Mouse (Mus musculus) myocyte (in vitro differentiated cells): Measurements from ENCODE around the gene Flot1. TPM values are rescaled to one million over a fixed set of nuclear protein-coding genes. Genes with fewer than 3 reads are reported as not detected.

Experiments used
- H3K27me3 ChIP-seq: one replicate; pipeline ENCODE4 v1.6.1; 2011; ENCODE audit not compliant: control insufficient read depth, insufficient read depth, insufficient read length
- H3K36me3 ChIP-seq: one replicate; pipeline ENCODE4 v1.6.1; 2011; ENCODE audit not compliant: control insufficient read depth, insufficient read depth
- H3K4me2 ChIP-seq: one replicate; pipeline ENCODE4 v1.6.1; 2011; ENCODE audit warnings: low read depth, control low read depth
- H3K4me3 ChIP-seq: one replicate; pipeline ENCODE4 v1.5.1; 2011; ENCODE audit warnings: mild to moderate bottlenecking, control low read depth, moderate library complexity
- H3K79me2 ChIP-seq: one replicate; pipeline ENCODE4 v1.6.1; 2011; ENCODE audit not compliant: control insufficient read depth, insufficient read depth
- H3ac ChIP-seq: one replicate; pipeline ENCODE4 v1.6.1; 2011; ENCODE audit not compliant: control insufficient read depth, insufficient read length
- CEBPB ChIP-seq: IDR thresholded peaks from 2 replicates; pipeline ENCODE4 v1.6.1; 2011; ENCODE audit warnings: mild to moderate bottlenecking, moderate library complexity; ENCODE audit not compliant: poor library complexity, insufficient read depth, severe bottlenecking
- E2F4 ChIP-seq: IDR thresholded peaks from one replicate; pipeline ENCODE4 v1.6.1; 2011; ENCODE audit warnings: mild to moderate bottlenecking, control low read depth, moderate library complexity; ENCODE audit not compliant: insufficient read depth
- MAX ChIP-seq: IDR thresholded peaks from one replicate; pipeline ENCODE4 v1.6.1; 2011; ENCODE audit warnings: low read depth, mild to moderate bottlenecking, control low read depth
- MYOD1 ChIP-seq, 3 experiments: IDR thresholded peaks; one replicate each; pipeline ENCODE4 v1.6.1; 2011; ENCODE audit warnings: control low read depth in 2 of 3, low read depth in 2 of 3, mild to moderate bottlenecking in 2 of 3, moderate library complexity in 1 of 3; ENCODE audit not compliant: insufficient read length in 2 of 3, control insufficient read depth in 1 of 3
- MYOG ChIP-seq, 3 experiments: IDR thresholded peaks; one replicate each; pipeline ENCODE4 v1.6.1; 2011; ENCODE audit warnings: control low read depth in 2 of 3, low read depth in 2 of 3, mild to moderate bottlenecking in 2 of 3; ENCODE audit not compliant: insufficient read length in 2 of 3, control insufficient read depth in 1 of 3, insufficient read depth in 1 of 3
- POLR2A ChIP-seq: IDR thresholded peaks from one replicate; pipeline ENCODE4 v1.6.1; 2011; ENCODE audit warnings: low read depth, mild to moderate bottlenecking, control low read depth, moderate library complexity; ENCODE audit not compliant: insufficient read length
- POLR2AphosphoS2 ChIP-seq: IDR thresholded peaks from one replicate; pipeline ENCODE4 v1.6.1; 2011; ENCODE audit warnings: low read depth, control low read depth; ENCODE audit not compliant: insufficient read length
- REST ChIP-seq: IDR thresholded peaks from one replicate; pipeline ENCODE4 v1.6.1; 2011; ENCODE audit warnings: mild to moderate bottlenecking, control low read depth, moderate library complexity; ENCODE audit not compliant: insufficient read depth, insufficient read length
- SRF ChIP-seq: IDR thresholded peaks from one replicate; pipeline ENCODE4 v1.6.1; 2011; ENCODE audit warnings: low read depth; ENCODE audit not compliant: control insufficient read depth, insufficient read length
- TCF12 ChIP-seq: IDR thresholded peaks from one replicate; pipeline ENCODE4 v1.6.1; 2011; ENCODE audit warnings: mild to moderate bottlenecking, control low read depth; ENCODE audit not compliant: poor library complexity, insufficient read depth, severe bottlenecking
- TCF3 ChIP-seq: IDR thresholded peaks from one replicate; pipeline ENCODE4 v1.6.1; 2011; ENCODE audit warnings: low read depth, control low read depth; ENCODE audit not compliant: insufficient read length
- USF1 ChIP-seq: IDR thresholded peaks from one replicate; pipeline ENCODE4 v1.6.1; 2011; ENCODE audit warnings: low read depth, mild to moderate bottlenecking, control low read depth, moderate library complexity
- polyA plus RNA-seq: library from polyadenylated mRNA; unstranded; fragments of >200 nt; fragmentation: generic; extraction: Trizol; gene quantifications from one replicate; pipeline ENCODE4 v1.2.1, GENCODE M21; 2012; ENCODE audit warnings: missing spikeins

Flot1 gene
- polyA plus RNA-seq, 1 experiment, result 107 TPM

DNA sequence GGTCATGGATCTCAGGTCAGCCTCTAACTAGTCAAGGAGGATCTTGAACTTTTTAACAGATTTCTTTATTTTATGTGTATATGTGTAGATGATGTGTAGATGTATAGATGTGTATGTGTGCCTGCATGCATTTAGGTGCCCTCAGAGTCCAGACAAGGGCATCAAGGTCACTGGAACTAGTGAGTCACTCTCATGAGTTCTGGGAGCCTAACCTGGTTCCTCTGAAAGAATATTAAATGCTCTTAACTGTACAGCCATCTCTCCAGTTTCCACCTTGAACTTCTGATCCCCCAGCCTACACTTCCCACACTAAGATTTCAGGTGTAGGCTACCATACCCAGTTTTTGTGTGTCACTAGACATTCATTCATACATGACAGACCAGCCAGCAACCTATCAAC is 35.5 kb upstream of the Flot1 start:
- H3ac ChIP-seq, result no peak overlapping the region
- H3K27me3 ChIP-seq, result no peaks in the 10 kb centered on the region
- no peak overlapping the region for H3K4me2 ChIP-seq
- H3K36me3 ChIP-seq, result no peaks in the 10 kb centered on the region
- no peaks in the 10 kb centered on the region for H3K79me2 ChIP-seq
- TF ChIP-seq MYOG (IDR thresholded peaks at IDR 0.05; ENCODE audit: control insufficient read depth in 1 of 3, insufficient read depth in 1 of 3, insufficient read length in 2 of 3, low read depth in 2 of 3), result no peak
- no peak for TF ChIP-seq TCF12
- no peak for TF ChIP-seq TCF3
- no peak for TF ChIP-seq MAX
- no peak for TF ChIP-seq SRF
- TF ChIP-seq MYOD1 (IDR thresholded peaks at IDR 0.05; ENCODE audit: control insufficient read depth in 1 of 3, insufficient read length in 2 of 3, low read depth in 2 of 3), result no peak
- TF ChIP-seq E2F4, result no peak
- no peak for TF ChIP-seq POLR2AphosphoS2
- no peak for TF ChIP-seq USF1
- TF ChIP-seq REST, result no peak
- TF ChIP-seq POLR2A, result no peak
- no peak for TF ChIP-seq CEBPB
- no peak overlapping the region for H3K4me3 ChIP-seq

DNA sequence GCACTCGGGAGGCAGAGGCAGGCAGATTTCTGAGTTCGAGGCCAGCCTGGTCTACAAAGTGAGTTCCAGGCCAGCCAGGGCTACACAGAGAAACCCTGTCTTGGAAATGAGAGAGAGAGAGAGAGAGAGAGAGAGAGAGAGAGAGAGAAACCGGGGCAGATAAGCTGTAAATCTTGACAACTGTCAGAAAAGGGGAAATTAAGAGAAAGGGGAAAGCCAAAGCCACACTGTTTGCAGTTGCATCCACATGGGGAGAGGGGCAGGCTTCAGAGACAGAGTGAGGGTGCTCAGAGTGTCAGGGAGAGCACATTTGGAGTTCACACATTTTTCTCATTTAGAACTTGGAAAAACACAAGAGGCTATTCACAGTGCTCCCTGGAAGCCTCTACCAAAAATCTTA is 35.0 kb upstream of the Flot1 start:
- Histone ChIP-seq H3K4me2 (no peak overlapping the region), H3K27me3 (no peaks in the 10 kb centered on the region), H3K36me3 (no peaks in the 10 kb centered on the region), H3K79me2 (no peaks in the 10 kb centered on the region), H3K4me3 (no peak overlapping the region), H3ac (no peak overlapping the region)
- TF ChIP-seq TCF12 (no peak), SRF (no peak), MYOD1 (IDR thresholded peaks at IDR 0.05; ENCODE audit: control insufficient read depth in 1 of 3, insufficient read length in 2 of 3, low read depth in 2 of 3) (no peak), POLR2AphosphoS2 (no peak), MYOG (IDR thresholded peaks at IDR 0.05; ENCODE audit: control insufficient read depth in 1 of 3, insufficient read depth in 1 of 3, insufficient read length in 2 of 3, low read depth in 2 of 3) (no peak), CEBPB (no peak), USF1 (no peak), REST (no peak), POLR2A (no peak), TCF3 (no peak), MAX (no peak), E2F4 (no peak)

DNA sequence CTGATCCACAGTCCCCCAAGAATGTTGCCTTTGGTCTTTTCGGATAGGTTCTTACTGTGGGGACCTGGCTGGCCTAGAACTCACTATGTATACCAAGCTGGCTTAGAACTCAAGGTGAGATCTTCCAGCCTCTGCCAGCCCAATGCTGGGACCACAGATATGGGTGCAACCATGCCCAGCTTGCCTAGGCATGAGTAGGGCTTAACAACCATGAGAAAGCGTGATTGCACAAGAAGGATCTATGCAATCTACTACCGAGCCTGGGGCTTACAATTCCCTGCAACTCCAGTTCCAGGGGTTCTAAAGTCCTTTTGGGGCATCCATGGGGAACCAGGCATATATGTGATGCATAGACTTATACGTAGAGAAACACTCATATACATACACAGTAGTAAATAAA is 32.1 kb upstream of the Flot1 start:
- TF ChIP-seq CEBPB (no peak), MAX (no peak), E2F4 (no peak)

DNA sequence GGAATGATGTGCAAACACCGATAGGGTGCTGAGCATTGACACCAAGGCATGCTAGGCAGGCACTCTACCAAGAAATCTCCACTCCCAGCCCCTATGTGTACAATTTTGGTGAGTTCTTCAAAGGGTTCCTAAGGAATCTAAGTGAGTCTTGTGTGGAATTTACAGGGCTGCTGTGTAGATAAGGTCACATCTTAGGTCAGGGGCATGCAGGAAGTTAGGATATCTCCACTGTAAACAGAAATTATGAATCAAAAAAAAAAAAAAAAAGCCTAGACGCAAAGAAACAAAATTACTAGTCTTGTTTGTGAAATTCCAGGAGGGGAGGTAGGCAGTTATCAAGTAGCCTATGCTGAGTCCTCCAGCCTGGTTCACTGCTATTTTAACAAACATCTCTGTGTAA is 30.2 kb upstream of the Flot1 start:
- TF ChIP-seq POLR2AphosphoS2 (no peak), E2F4 (no peak), MAX (no peak), POLR2A (no peak)
- Histone ChIP-seq H3K4me2 (no peak overlapping the region), H3K27me3 (no peaks in the 10 kb centered on the region), H3K79me2 (no peaks in the 10 kb centered on the region), H3K36me3 (no peaks in the 10 kb centered on the region), H3ac (no peak overlapping the region), H3K4me3 (no peak overlapping the region)

More for the DNA sequence above, 32.1 kb upstream of the Flot1 start:
- H3K36me3 ChIP-seq, result no peaks in the 10 kb centered on the region
- no peaks in the 10 kb centered on the region for H3K27me3 ChIP-seq
- no peaks in the 10 kb centered on the region for H3K79me2 ChIP-seq
- no peak overlapping the region for H3K4me3 ChIP-seq
- H3K4me2 ChIP-seq, result no peak overlapping the region
- no peak overlapping the region for H3ac ChIP-seq

DNA sequence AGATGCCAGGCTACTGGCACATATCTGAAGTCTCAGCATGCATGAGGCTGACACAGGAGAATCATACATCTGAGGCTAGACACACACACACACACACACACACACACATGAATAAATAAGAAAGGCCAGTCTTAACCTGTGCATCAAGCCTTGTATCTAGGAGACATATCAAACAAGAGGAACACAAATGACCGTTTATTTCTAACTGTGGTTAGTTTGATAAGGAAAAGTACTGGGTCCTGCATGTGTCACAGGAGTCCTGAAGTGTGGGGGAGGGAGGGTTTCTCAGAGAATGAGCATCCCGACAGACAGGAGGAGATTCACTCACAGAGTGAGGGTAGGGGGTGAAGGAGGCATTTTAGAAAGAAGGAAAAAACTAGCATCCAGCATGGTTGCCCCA is 27.9 kb upstream of the Flot1 start:
- TF ChIP-seq SRF (no peak), E2F4 (no peak), MAX (no peak), MYOD1 (IDR thresholded peaks at IDR 0.05; ENCODE audit: control insufficient read depth in 1 of 3, insufficient read length in 2 of 3, low read depth in 2 of 3) (no peak), POLR2A (no peak), CEBPB (no peak), REST (no peak), POLR2AphosphoS2 (no peak), TCF12 (no peak), USF1 (no peak), MYOG (IDR thresholded peaks at IDR 0.05; ENCODE audit: control insufficient read depth in 1 of 3, insufficient read depth in 1 of 3, insufficient read length in 2 of 3, low read depth in 2 of 3) (no peak), TCF3 (no peak)
- H3K79me2 ChIP-seq, result no peaks in the 10 kb centered on the region

More for the DNA sequence above, 27.9 kb upstream of the Flot1 start:
- Histone ChIP-seq H3K4me2 (peak overlapping the region; percentile 13), H3ac (no peak overlapping the region), H3K27me3 (no peaks in the 10 kb centered on the region), H3K36me3 (no peaks in the 10 kb centered on the region), H3K4me3 (no peak overlapping the region)
